Mouse (Mus musculus) kidney, adult 2 months (tissue): ENCODE data around the gene Kcnc3.

Experiments used
- CTCF ChIP-seq: fragments of 200-500 bp; conservative IDR thresholded peaks from 2 replicates; pipeline ENCODE4 v1.5.1; 2011; ENCODE audit warnings: low read depth, mild to moderate bottlenecking, control low read depth, low read length, moderate library complexity, mixed read lengths; ENCODE audit not compliant: insufficient read depth, insufficient read length
- POLR2A ChIP-seq: fragments of 200-500 bp; IDR thresholded peaks from one replicate; pipeline ENCODE4 v1.6.1; 2011; ENCODE audit warnings: low read depth, low read length, control low read depth

GRCm38 (mm10) chr7:44600691-44601262, 10.3 kb downstream of the Kcnc3 start:
- TF ChIP-seq CTCF: no peak
- TF ChIP-seq POLR2A: no peak
